Mouse (Mus musculus) bone marrow, adult 2 months (tissue): ENCODE measurements around the gene Dpysl5. TPM values are rescaled to one million over a fixed set of nuclear protein-coding genes. Genes with fewer than 3 reads are reported as not detected.

Experiments
- H3K27ac ChIP-seq: fragments of 200-500 bp; 2 replicates; pipeline ENCODE4 v1.5.1; 2012; ENCODE audit warnings: low read depth, mild to moderate bottlenecking, control low read depth, inconsistent platforms, low read length; ENCODE audit not compliant: control insufficient read depth, poor library complexity, insufficient read depth
- H3K4me1 ChIP-seq: fragments of 200-500 bp; 2 replicates; pipeline ENCODE4 v1.6.1; 2011; ENCODE audit warnings: low read length; ENCODE audit not compliant: control insufficient read depth, insufficient read depth
- H3K4me3 ChIP-seq: fragments of 200-500 bp; replicated peaks from 2 replicates; pipeline ENCODE3; 2011; ENCODE audit warnings: mild to moderate bottlenecking, low read depth, low read length, control low read depth; ENCODE audit not compliant: control insufficient read depth
- CTCF ChIP-seq: fragments of 200-500 bp; IDR thresholded peaks from 2 replicates; pipeline ENCODE4 v1.5.1; 2011; ENCODE audit warnings: low read length, control low read depth; ENCODE audit not compliant: control insufficient read depth, insufficient read depth
- POLR2A ChIP-seq: fragments of 200-500 bp; IDR thresholded peaks from 2 replicates; pipeline ENCODE4 v1.6.1; 2011; ENCODE audit warnings: low read depth, mild to moderate bottlenecking, control low read depth, low read length, borderline replicate concordance; ENCODE audit not compliant: control insufficient read depth
- WGBS: fragments of 180-500 bp; shearing (Covaris S2); methylation state at CpG from one replicate; pipeline ENCODE4 v1.1.7; 2018; 5-methylcytosine and 5-hydroxymethylcytosine counted together
- polyA plus RNA-seq: library from polyadenylated mRNA; stranded (reverse); fragments of >200 nt; gene quantifications from 2 replicates; pipeline ENCODE4 v1.2.4, GENCODE M21; 2011; ENCODE audit warnings: low replicate concordance; ENCODE audit not compliant: missing spikeins, insufficient read depth, insufficient read length

Gene Dpysl5
- polyA plus RNA-seq, 1 experiment, result 0.40 TPM

- Histone ChIP-seq H3K4me3 (no peak overlapping the region), H3K4me1 (no peaks in the 10 kb centered on the region), H3K27ac (no peak overlapping the region)
- WGBS, result 81% methylated on average over 7 of the region's 7 CpGs
- TF ChIP-seq POLR2A (no peak), CTCF (no peak)
These were observed 21.1 kb downstream of the Dpysl5 start for GRCm38 (mm10) chr5:30732511-30732910.

DNA sequence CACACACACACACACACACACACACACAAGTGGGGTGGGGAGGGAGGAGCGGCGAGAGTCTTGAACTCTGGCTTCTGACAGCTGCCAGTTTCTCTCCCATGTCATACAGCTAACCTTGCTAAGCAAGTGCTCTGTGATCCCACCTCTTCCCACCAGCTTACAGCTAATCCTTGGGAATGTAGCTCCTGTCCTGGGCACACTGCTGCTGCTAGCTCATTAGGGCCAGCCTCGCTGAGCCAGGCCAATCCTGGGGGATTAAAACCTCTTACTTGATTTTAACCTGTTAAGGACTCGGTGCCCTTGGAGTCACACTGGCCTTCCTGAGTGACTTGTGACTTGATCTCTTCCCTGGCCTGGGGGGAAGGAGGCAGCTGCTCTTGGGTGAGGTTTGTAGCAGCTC, 23.3 kb downstream of the Dpysl5 start:
- Histone ChIP-seq H3K4me1 (no peaks in the 10 kb centered on the region), H3K4me3 (no peak overlapping the region), H3K27ac (no peak overlapping the region)
- no peak for TF ChIP-seq CTCF
- TF ChIP-seq POLR2A, result no peak
- WGBS, result 72% methylated on average over 4 of the region's 4 CpGs

DNA sequence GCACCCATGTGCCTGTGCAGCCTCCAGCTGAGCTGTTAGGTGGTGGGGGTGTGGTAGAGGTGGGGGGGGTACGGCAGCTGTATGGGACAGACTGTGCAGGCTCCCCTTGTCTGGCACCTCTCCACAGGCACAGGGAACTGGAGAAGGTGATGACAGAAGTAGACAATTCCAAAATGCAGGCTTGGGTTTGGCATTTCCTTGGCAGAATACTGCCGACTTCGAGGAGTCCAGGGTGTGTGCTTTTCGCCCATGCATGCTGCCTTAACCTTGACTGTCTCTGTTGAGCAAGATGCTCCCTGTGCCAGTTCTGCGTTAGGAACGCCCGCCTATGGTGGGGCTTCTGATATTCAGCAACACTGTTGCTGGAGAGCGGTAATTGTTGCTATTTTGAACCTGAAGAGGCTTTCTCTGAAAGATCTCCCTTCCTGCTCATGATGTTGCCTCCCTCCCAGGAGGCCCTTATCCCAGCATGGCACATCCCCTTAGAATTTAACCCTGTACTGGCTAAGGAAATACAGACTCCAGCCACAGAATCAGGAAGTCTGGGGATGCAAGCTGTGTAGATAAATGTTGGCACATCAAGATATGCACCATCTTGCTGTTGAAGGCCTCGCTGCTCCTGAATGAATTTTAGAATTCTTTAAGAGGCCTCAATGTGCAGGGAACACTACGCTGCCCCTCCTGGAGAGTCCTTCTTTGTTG, 26.9 kb downstream of the Dpysl5 start:
- no peak overlapping the region for H3K27ac ChIP-seq
- no peaks in the 10 kb centered on the region for H3K4me1 ChIP-seq
- TF ChIP-seq CTCF (no peak), POLR2A (no peak)
- WGBS, result 57% methylated on average over 10 of the region's 10 CpGs
- no peak overlapping the region for H3K4me3 ChIP-seq

DNA sequence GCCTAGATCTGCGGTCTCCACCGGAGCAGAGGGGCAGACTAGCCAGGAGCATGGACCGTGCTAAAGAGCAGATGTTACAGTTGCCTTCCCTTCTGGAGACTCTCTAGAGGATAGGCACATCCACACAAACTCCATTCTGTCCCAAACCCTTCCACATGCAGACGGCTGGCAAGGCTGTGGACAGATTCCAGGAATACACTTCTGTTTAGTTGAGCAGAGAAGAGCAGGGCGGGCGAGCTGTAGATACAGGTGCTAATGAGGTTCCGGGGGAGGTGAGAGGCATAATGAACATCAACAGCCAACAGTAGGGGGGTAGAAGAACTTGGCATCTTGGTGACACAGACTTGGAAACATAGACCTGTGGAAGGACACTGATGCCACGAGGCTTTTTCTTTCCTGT, 28.2 kb downstream of the Dpysl5 start:
- TF ChIP-seq CTCF (no peak), POLR2A (no peak)
- WGBS, result 77% methylated on average over 8 of the region's 8 CpGs
- Histone ChIP-seq H3K27ac (no peak overlapping the region), H3K4me1 (no peaks in the 10 kb centered on the region), H3K4me3 (no peak overlapping the region)

GRCm38 (mm10) chr5:30749582-30750311, 38.4 kb downstream of the Dpysl5 start:
- Histone ChIP-seq H3K27ac (no peak overlapping the region), H3K4me3 (no peak overlapping the region), H3K4me1 (no peaks in the 10 kb centered on the region)
- WGBS, result 66% methylated on average over 12 of the region's 12 CpGs
- TF ChIP-seq POLR2A (no peak), CTCF (no peak)

DNA sequence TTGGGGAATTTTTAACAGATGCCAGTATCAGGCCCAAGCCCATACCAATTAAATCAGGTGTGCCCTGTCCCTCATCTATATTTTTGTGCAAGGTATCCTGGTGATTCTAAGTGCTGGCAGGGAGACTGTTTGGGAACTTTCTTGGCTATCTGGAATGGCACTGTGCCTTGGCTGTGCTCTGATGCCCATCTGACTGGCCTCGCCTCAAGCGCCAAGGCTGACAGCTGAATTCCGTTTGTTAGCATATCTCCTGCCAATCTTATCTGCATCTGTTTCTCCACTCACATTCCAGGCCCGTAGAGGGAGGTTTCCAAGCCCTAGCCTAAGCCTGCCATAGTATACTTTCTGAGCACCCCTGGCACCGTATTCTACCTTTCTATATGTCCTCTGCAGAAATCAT, 39.7 kb downstream of the Dpysl5 start:
- WGBS, result 78% methylated on average over 5 of the region's 5 CpGs

GRCm38 (mm10) chr5:30753128-30753527, 41.8 kb downstream of the Dpysl5 start:
- no peaks in the 10 kb centered on the region for H3K4me1 ChIP-seq
- no peak for TF ChIP-seq CTCF
- TF ChIP-seq POLR2A, result no peak

More for the DNA sequence above, 39.7 kb downstream of the Dpysl5 start:
- TF ChIP-seq CTCF (no peak), POLR2A (no peak)
- no peak overlapping the region for H3K27ac ChIP-seq
- H3K4me3 ChIP-seq, result no peak overlapping the region
- H3K4me1 ChIP-seq, result no peaks in the 10 kb centered on the region

DNA sequence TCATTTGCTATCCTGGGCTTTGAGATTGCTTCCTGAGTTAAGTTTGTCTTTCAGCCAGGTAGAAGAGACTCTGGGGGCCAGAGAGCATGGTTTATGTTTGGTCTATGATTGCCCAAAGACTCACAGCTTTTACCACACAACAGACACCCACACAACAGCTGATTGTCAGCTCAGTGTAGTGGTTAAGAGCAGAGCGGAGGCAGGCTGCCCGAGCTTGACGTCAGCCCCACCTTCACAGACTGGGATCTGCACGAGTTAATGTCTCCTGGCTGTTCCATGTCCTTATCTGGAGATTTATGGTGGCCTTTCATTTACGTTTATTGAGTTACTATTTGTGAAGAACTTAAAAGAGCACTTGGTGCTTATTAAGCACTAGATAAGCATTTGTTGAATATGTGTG, 43.9 kb downstream of the Dpysl5 start:
- no peaks in the 10 kb centered on the region for H3K4me1 ChIP-seq
- no peak overlapping the region for H3K27ac ChIP-seq
- WGBS, result 58% methylated on average over 5 of the region's 5 CpGs
- TF ChIP-seq CTCF (no peak), POLR2A (no peak)
- H3K4me3 ChIP-seq, result no peak overlapping the region

More at GRCm38 (mm10) chr5:30753128-30753527, 41.8 kb downstream of the Dpysl5 start:
- 68% methylated on average over 4 of the region's 4 CpGs for WGBS
- no peak overlapping the region for H3K4me3 ChIP-seq
- H3K27ac ChIP-seq, result no peak overlapping the region
